Mouse (Mus musculus) bone marrow macrophage, adult 2 months (primary cell): ENCODE data around the gene Nynrin.

Source experiments
- CTCF ChIP-seq: IDR thresholded peaks from 2 replicates; pipeline ENCODE4 v1.5.1; 2012; ENCODE audit warnings: low read depth, mild to moderate bottlenecking, low read length, moderate library complexity
- POLR2A ChIP-seq: IDR thresholded peaks from 2 replicates; pipeline ENCODE4 v1.6.1; 2012; ENCODE audit warnings: mild to moderate bottlenecking, low read depth, low read length, borderline replicate concordance

DNA sequence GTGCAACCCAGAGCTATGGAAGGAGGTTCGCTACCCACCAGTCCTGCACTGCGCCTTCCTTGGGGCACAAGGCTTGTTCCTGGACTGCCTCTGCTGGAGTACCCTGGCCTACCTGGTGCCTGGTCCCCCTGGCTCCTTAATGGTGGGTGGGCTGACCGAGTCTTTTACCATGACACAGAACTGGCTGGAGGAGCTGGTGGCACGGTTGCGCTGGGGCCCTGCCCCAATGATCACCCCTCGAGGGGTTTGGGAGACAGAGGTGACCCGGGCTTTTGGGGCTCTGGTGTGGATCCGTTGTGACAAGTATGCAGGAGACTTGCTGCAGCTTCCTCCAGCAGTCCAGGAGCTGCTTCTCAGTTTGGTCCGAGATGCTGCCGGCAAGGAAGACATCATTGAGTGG lies 9.2 kb downstream of the Nynrin start:
- TF ChIP-seq CTCF = no peak
- TF ChIP-seq POLR2A = no peak
